Mouse (Mus musculus): ENCODE data around the gene Ttll10. TPM values are rescaled to one million over a fixed set of nuclear protein-coding genes. Genes with fewer than 3 reads are reported as not detected.

Gene Ttll10
- 0.15 and 0.31 TPM in 2 replicates for polyA plus RNA-seq (2015; fragmentation: Nextera tagmentation; extraction: Ambion mirVana)

DNA sequence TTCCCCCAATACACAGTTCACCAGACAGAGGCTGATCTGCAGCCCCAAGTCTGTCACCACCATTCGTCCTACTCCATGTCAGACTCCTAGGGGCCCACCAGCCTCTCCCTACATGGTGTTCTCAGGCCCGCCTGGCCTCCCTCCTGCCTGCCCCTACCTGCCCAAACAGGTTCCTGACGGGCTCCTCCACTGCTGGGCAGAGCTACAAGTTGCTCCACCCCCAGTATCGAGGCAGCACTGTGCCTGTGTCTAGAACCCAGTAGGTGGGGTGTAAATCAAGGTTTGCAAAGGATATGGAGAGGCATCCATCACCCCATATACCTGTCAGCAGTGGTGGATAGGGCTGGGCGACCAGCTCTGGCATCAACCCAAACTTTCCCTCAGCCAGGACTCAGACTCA is at the start of gene Ttll10:
TSS of gene Ttll10 (minus strand) at position 154 of the 400 bp plus-strand sequence.
- DNase-seq (no peak), ATAC-seq (peak; percentile 32)
- TF ChIP-seq CTCF (IDR thresholded peaks at IDR 0.05; ENCODE audit: low read depth) = no peak
- Histone ChIP-seq H3K4me1 (ENCODE audit: insufficient read depth) (peaks cover 3% of the 10 kb centered on the region; the same call in 1 of the 2 replicates), H3K4me3 (ENCODE audit: low read depth, low read length) (no peak within 1 kb of the TSS), H3K27ac (ENCODE audit: low read depth) (no peak within 1 kb of the TSS), H3K9me3 (ENCODE audit: low read length) (no peaks in the 10 kb centered on the region), H3K9ac (replicated peaks) (no peak within 1 kb of the TSS), H3K36me3 (replicated peaks; ENCODE audit: insufficient read depth, low read length) (no peaks in the 10 kb centered on the region), H3K27me3 (ENCODE audit: insufficient read depth, low read length) (no peaks in the 10 kb centered on the region), H3K4me2 (ENCODE audit: low read depth, low read length) (no peak within 1 kb of the TSS)
- WGBS (ENCODE audit: insufficient replicate concordance) = 48% methylated on average over 5 of the region's 5 CpGs

DNA sequence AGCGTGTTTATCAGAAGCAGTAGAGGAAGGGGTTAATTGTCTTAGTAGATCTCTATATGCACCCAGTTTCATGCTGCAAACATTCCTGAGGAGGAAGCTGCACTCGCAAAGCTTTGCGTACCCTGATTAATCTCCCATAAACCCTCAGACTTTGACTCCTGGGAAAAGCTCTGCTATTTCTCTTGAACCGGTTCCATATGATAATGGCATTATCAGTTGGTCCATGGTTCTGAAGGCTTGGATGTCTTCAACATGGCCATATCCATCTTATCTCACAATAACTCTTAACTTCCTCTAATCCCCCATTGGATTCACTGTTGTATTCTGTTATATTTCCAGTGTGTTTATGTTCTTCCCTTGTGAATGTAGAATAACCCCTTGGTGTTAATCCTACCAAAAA is 44.1 kb upstream of the Ttll10 start:
- Histone ChIP-seq H3K27ac (ENCODE audit: low read depth) (no peak overlapping the region), H3K9me3 (ENCODE audit: low read length) (no peaks in the 10 kb centered on the region), H3K9ac (replicated peaks) (no peak overlapping the region), H3K36me3 (replicated peaks; ENCODE audit: insufficient read depth, low read length) (no peaks in the 10 kb centered on the region), H3K4me1 (ENCODE audit: insufficient read depth) (peaks cover 5% of the 10 kb centered on the region; the same call in 1 of the 2 replicates), H3K27me3 (ENCODE audit: insufficient read depth, low read length) (no peaks in the 10 kb centered on the region), H3K4me2 (ENCODE audit: low read depth, low read length) (no peak overlapping the region), H3K4me3 (ENCODE audit: low read depth, low read length) (no peak overlapping the region)
- ATAC-seq = no peak
- no peak for TF ChIP-seq EP300 (IDR thresholded peaks at IDR 0.05; ENCODE audit: low read depth)
- TF ChIP-seq CTCF (IDR thresholded peaks at IDR 0.05; ENCODE audit: low read depth) = no peak
- no peak for DNase-seq
- 70% methylated on average over 4 of the region's 4 CpGs for whole genome bisulfite sequencing (ENCODE audit: insufficient replicate concordance)

DNA sequence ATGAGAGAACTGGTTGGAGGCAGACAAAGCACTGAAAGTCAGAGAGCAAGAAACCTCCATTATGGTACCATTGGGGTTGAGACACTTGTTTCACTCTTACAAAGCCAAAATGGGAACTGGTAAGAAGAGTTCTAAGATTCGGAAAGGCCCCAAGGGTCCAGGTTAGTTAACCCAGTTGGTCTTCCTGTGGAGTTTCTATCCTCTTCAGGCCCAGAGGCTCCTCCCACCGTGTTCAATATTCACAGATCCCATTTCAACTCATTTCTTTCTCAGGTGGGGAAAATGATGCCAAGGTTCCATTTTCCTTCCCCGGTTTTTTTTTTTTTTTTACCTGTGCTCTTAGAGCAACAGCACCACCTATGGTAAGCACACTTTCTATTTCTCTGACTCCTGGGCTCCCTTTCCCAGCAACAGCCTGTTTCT is 42.3 kb upstream of the Ttll10 start:
- no peak overlapping the region for H3K27ac ChIP-seq (ENCODE audit: low read depth)
- H3K36me3 ChIP-seq (replicated peaks; ENCODE audit: insufficient read depth, low read length) = no peaks in the 10 kb centered on the region
- H3K9me3 ChIP-seq (ENCODE audit: low read length) = no peaks in the 10 kb centered on the region
- ATAC-seq = no peak
- H3K9ac ChIP-seq (replicated peaks) = no peak overlapping the region
- 31% methylated on average over 3 of the region's 3 CpGs for WGBS (ENCODE audit: insufficient replicate concordance)
- peaks cover 5% of the 10 kb centered on the region; the same call in 1 of the 2 replicates for H3K4me1 ChIP-seq (ENCODE audit: insufficient read depth)
- H3K4me3 ChIP-seq (ENCODE audit: low read depth, low read length) = no peak overlapping the region
- no peak for DNase-seq
- H3K27me3 ChIP-seq (ENCODE audit: insufficient read depth, low read length) = no peaks in the 10 kb centered on the region
- no peak for TF ChIP-seq EP300 (IDR thresholded peaks at IDR 0.05; ENCODE audit: low read depth)
- peak; percentile 48 for TF ChIP-seq CTCF (IDR thresholded peaks at IDR 0.05; ENCODE audit: low read depth)
- no peak overlapping the region for H3K4me2 ChIP-seq (ENCODE audit: low read depth, low read length)

DNA sequence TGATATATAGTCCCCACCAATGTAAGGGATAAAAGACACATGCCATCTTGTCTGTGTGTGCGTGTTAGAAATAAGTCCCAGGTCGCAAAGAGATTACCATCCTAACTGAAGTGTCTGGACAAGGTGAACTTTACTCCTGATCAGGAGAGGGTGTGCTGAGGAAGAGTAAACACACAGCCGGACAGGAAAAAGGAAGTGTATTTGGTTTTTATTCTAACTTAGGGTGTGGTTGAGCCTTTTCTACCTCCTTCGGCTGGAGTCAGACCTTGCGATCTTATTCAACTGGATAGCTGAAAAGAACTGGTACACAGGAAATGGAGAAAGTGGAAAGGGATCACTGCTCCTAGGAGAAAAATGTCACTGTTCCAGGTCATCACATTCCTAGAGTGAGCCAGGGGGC is 41.3 kb upstream of the Ttll10 start:
- Histone ChIP-seq H3K9ac (replicated peaks) (no peak overlapping the region), H3K4me2 (ENCODE audit: low read depth, low read length) (no peak overlapping the region), H3K27ac (ENCODE audit: low read depth) (no peak overlapping the region), H3K4me3 (ENCODE audit: low read depth, low read length) (no peak overlapping the region), H3K9me3 (ENCODE audit: low read length) (no peaks in the 10 kb centered on the region), H3K27me3 (ENCODE audit: insufficient read depth, low read length) (no peaks in the 10 kb centered on the region), H3K36me3 (replicated peaks; ENCODE audit: insufficient read depth, low read length) (no peaks in the 10 kb centered on the region), H3K4me1 (ENCODE audit: insufficient read depth) (peaks cover 5% of the 10 kb centered on the region)
- DNase-seq (no peak), ATAC-seq (no peak)
- WGBS (ENCODE audit: insufficient replicate concordance) = 59% methylated on average over 5 of the region's 5 CpGs
- TF ChIP-seq CTCF (IDR thresholded peaks at IDR 0.05; ENCODE audit: low read depth) = no peak
- TF ChIP-seq EP300 (IDR thresholded peaks at IDR 0.05; ENCODE audit: low read depth) = no peak

DNA sequence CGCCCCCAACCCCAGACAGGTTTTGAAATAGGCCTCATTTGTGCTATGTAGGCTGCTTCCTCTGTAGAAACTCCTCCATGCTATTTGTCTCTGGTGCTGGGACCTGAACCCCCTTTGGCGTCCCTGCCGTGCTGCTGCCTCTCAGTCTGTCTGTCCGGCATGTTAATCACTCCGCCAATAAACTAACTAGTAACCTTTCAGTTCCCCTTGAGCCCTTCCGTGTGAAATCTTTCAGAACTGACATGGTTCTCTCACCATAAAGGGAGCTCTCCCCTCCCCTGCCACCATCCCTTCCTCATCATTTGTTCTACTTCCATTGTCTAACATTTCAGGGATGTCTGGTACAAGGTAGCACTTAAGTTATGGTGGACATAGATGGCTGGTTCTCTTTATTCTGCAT is 40.2 kb upstream of the Ttll10 start:
- TF ChIP-seq EP300 (IDR thresholded peaks at IDR 0.05; ENCODE audit: low read depth) (no peak), CTCF (IDR thresholded peaks at IDR 0.05; ENCODE audit: low read depth) (no peak)
- DNase-seq = no peak
- Histone ChIP-seq H3K27ac (ENCODE audit: low read depth) (no peak overlapping the region), H3K4me1 (ENCODE audit: insufficient read depth) (peaks cover 5% of the 10 kb centered on the region), H3K36me3 (replicated peaks; ENCODE audit: insufficient read depth, low read length) (no peaks in the 10 kb centered on the region), H3K9me3 (ENCODE audit: low read length) (no peaks in the 10 kb centered on the region), H3K27me3 (ENCODE audit: insufficient read depth, low read length) (no peaks in the 10 kb centered on the region), H3K4me2 (ENCODE audit: low read depth, low read length) (no peak overlapping the region), H3K9ac (replicated peaks) (no peak overlapping the region), H3K4me3 (ENCODE audit: low read depth, low read length) (no peak overlapping the region)
- WGBS (ENCODE audit: insufficient replicate concordance) = 69% methylated on average over 6 of the region's 6 CpGs
- no peak for ATAC-seq

DNA sequence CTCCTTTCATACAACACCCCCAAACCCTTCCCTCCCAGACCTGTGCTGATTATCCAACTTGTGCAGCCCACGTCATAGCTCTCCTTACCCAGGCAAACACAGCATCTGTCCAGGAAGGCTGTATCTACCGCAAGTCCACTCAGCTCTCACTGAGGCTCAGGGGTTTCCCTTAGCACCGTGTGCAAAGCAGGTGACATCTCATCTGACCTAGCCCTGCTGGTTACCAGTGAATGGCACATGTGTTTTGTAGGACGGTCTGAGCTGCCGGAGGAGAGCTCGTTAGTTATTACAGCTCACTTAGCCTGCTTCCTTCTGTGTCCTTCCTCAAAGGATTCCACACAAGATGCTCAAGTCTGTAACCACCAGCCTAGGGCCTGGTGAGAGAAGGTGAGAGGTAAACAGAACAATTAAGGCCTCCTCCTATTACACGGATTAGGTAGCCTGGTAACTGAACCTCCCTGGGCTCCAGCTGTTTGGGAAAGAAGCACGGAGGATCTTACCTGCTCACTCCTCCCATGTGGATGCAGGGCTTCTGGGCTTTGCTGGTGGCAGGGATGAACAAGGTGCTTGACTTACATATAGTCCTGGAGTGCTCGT is 38.7 kb upstream of the Ttll10 start:
- no peak for ATAC-seq
- no peak for TF ChIP-seq EP300 (IDR thresholded peaks at IDR 0.05; ENCODE audit: low read depth)
- TF ChIP-seq CTCF (IDR thresholded peaks at IDR 0.05; ENCODE audit: low read depth) = no peak

More for the DNA sequence above, 38.7 kb upstream of the Ttll10 start:
- no peak overlapping the region for H3K9ac ChIP-seq (replicated peaks)
- H3K36me3 ChIP-seq (replicated peaks; ENCODE audit: insufficient read depth, low read length) = no peaks in the 10 kb centered on the region
- H3K27ac ChIP-seq (ENCODE audit: low read depth) = no peak overlapping the region
- no peak for DNase-seq
- H3K4me1 ChIP-seq (ENCODE audit: insufficient read depth) = peaks cover 14% of the 10 kb centered on the region
- H3K9me3 ChIP-seq (ENCODE audit: low read length) = no peaks in the 10 kb centered on the region
- no peak overlapping the region for H3K4me3 ChIP-seq (ENCODE audit: low read depth, low read length)
- H3K27me3 ChIP-seq (ENCODE audit: insufficient read depth, low read length) = no peaks in the 10 kb centered on the region
- no peak overlapping the region for H3K4me2 ChIP-seq (ENCODE audit: low read depth, low read length)
- WGBS (ENCODE audit: insufficient replicate concordance) = 64% methylated on average over 9 of the region's 9 CpGs

Measured in liver, postnatal 0 days (tissue).